Mouse (Mus musculus) embryonic facial prominence, embryonic 14.5 days (tissue): ENCODE data around the gene Pm20d1. TPM values are rescaled to one million over a fixed set of nuclear protein-coding genes. Genes with fewer than 3 reads are reported as not detected.

Experiments
- polyA plus RNA-seq: library from polyadenylated mRNA; unstranded; fragments of >200 nt; fragmentation: Nextera tagmentation; extraction: Ambion mirVana; gene quantifications from 2 replicates; pipeline ENCODE4 v1.2.1, GENCODE M21; 2014

The Pm20d1 gene
- polyA plus RNA-seq, 1 experiment from 2014 or later: 0.38 TPM

Other genes starting within 250 kb of the Pm20d1 start
- gene Avpr1b, start 198.1 kb upstream of the Pm20d1 start, polyA plus RNA-seq: 0.05 and 0.08 TPM in 2 replicates
- gene Ctse, start 159.1 kb upstream of the Pm20d1 start, polyA plus RNA-seq: 0.14 and 0.15 TPM in 2 replicates
- 10.6 and 11.5 TPM in 2 replicates for gene Rab7b, start 108.7 kb upstream of the Pm20d1 start, polyA plus RNA-seq
- gene Slc26a9, start 53.4 kb upstream of the Pm20d1 start, polyA plus RNA-seq: 0.10 TPM in 1 of 2 replicates, not detected in the other
- gene Slc41a1, start 30.1 kb downstream of the Pm20d1 start, polyA plus RNA-seq: 18.0 and 19.5 TPM in 2 replicates
- 24.1 and 24.4 TPM in 2 replicates for gene Rab29, start 69.8 kb downstream of the Pm20d1 start, polyA plus RNA-seq
- 45.1 and 48.9 TPM in 2 replicates for gene Nucks1, start 113.2 kb downstream of the Pm20d1 start, polyA plus RNA-seq
- gene Slc45a3, start 165.6 kb downstream of the Pm20d1 start, polyA plus RNA-seq: 8.5 and 11.0 TPM in 2 replicates
- gene Elk4, start 210.2 kb downstream of the Pm20d1 start, polyA plus RNA-seq: 27.6 and 39.0 TPM in 2 replicates